Mouse (Mus musculus) heart, embryonic 13.5 days (tissue): ENCODE data around the gene Dmxl2. TPM values are rescaled to one million over a fixed set of nuclear protein-coding genes. Genes with fewer than 3 reads are reported as not detected.

Experiments
- ATAC-seq: fragments of 200-750 bp; cut with Nextera tagmentation; 2 replicates; pipeline ENCODE4 v1.8.0; 2017; ENCODE audit warnings: moderate TSS enrichment; ENCODE audit not compliant: insufficient number of reproducible peaks, low FRiP score, low TSS enrichment; ENCODE audit errors: extremely low read depth
- H3K27ac ChIP-seq: fragments of 300-500 bp; sonication (generic); replicated peaks from 2 replicates; pipeline ENCODE4 v1.5.1; 2015; ENCODE audit warnings: moderate library complexity, mild to moderate bottlenecking, inconsistent platforms
- H3K27me3 ChIP-seq: fragments of 300-500 bp; sonication (generic); replicated peaks from 2 replicates; pipeline ENCODE4 v1.6.1; 2015; ENCODE audit warnings: mild to moderate bottlenecking, inconsistent platforms
- H3K36me3 ChIP-seq: fragments of 300-500 bp; sonication (generic); 2 replicates; pipeline ENCODE4 v1.6.1; 2015; ENCODE audit warnings: mild to moderate bottlenecking, inconsistent platforms
- H3K4me1 ChIP-seq: fragments of 300-500 bp; sonication (generic); 2 replicates; pipeline ENCODE4 v1.6.1; 2015; ENCODE audit warnings: inconsistent platforms
- H3K4me2 ChIP-seq: fragments of 300-500 bp; sonication (generic); 2 replicates; pipeline ENCODE4 v1.6.1; 2015; ENCODE audit warnings: inconsistent platforms, mild to moderate bottlenecking, moderate library complexity
- H3K4me3 ChIP-seq: fragments of 300-500 bp; sonication (generic); 2 replicates; pipeline ENCODE4 v1.5.1; 2015; ENCODE audit warnings: moderate library complexity, mild to moderate bottlenecking, inconsistent platforms
- H3K9ac ChIP-seq: fragments of 300-500 bp; sonication (generic); 2 replicates; pipeline ENCODE4 v1.6.1; 2015; ENCODE audit warnings: inconsistent platforms, mild to moderate bottlenecking, moderate library complexity
- H3K9me3 ChIP-seq: fragments of 300-500 bp; sonication (generic); 2 replicates; pipeline ENCODE4 v1.6.1; 2016; ENCODE audit warnings: inconsistent platforms
- WGBS: fragments of 180-500 bp; shearing (Covaris S2); methylation state at CpG from one replicate; pipeline ENCODE4 v1.1.7; 2015; ENCODE audit warnings: mixed read lengths; 5-methylcytosine and 5-hydroxymethylcytosine counted together
- polyA plus RNA-seq: library from polyadenylated mRNA; unstranded; fragments of >200 nt; fragmentation: Nextera tagmentation; extraction: Ambion mirVana; gene quantifications from 2 replicates; pipeline ENCODE4 v1.2.1, GENCODE M21; 2015

The Dmxl2 gene
- polyA plus RNA-seq, 1 experiment from 2014 or later: 5.1 TPM

DNA sequence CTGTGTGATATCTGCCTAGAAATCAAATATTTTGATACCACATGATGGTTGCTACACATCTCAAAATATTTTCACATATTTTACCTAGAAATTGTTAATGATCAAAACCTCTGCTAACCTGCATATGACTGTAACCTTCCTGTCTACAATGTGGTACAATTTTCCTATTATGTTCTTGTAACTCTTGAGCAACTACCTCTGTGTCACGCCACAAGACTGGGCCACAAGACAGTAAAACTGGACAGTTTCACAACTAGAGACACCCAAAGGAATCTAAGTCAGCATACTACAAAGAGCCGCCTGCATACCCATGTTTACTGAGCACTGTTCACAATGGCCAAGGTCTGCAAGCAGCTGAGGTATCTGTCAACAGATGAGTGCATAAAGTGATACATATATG is 32.1 kb downstream of the Dmxl2 start:
- ATAC-seq: no peak
- no peak overlapping the region for H3K4me2 ChIP-seq
- H3K4me1 ChIP-seq: peaks cover 6% of the 10 kb centered on the region
- H3K9me3 ChIP-seq: no peaks in the 10 kb centered on the region
- no peak overlapping the region for H3K4me3 ChIP-seq
- H3K9ac ChIP-seq: no peak overlapping the region
- no peaks in the 10 kb centered on the region for H3K36me3 ChIP-seq
- H3K27ac ChIP-seq: no peak overlapping the region
- 87% methylated on average over 2 of the region's 2 CpGs for WGBS
- no peaks in the 10 kb centered on the region for H3K27me3 ChIP-seq

- no peak for ATAC-seq
- H3K9ac ChIP-seq: no peak overlapping the region
- WGBS: 71% methylated on average over 1 of the region's 1 CpGs
- H3K36me3 ChIP-seq: no peaks in the 10 kb centered on the region
- no peak overlapping the region for H3K4me2 ChIP-seq
- no peaks in the 10 kb centered on the region for H3K9me3 ChIP-seq
- H3K27ac ChIP-seq: no peak overlapping the region
- no peak overlapping the region for H3K4me3 ChIP-seq
- H3K4me1 ChIP-seq: no peaks in the 10 kb centered on the region
- no peaks in the 10 kb centered on the region for H3K27me3 ChIP-seq
Observed at GRCm38 (mm10) chr9:54467433-54467933, 33.9 kb downstream of the Dmxl2 start.

DNA sequence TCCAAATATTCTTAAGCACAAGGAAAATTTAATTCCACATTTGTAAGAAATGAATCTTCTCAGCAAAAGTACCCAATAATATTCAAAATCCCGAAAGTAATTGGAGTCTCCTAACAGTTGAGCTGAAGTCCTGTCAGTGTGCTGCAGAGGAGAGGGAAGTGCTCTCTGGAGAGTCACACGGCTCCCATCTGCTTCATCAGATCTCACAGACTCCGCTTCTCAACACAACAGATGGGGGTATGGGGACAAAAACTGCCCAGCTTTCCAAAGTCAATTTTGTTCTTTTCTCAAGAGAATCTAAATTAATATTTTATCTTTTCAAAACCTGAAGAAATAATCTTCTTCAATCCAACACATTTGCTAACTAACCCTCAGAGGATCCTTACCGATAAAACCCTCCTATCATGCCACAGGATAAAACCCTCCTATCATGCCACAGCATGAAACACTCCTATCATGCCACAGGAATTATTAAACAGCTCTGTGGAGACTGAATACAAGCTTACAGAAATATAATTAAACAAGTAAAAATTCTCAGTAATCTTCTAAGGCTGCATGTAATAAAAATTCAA is 37.9 kb downstream of the Dmxl2 start:
- ATAC-seq: no peak
- no peaks in the 10 kb centered on the region for H3K36me3 ChIP-seq

DNA sequence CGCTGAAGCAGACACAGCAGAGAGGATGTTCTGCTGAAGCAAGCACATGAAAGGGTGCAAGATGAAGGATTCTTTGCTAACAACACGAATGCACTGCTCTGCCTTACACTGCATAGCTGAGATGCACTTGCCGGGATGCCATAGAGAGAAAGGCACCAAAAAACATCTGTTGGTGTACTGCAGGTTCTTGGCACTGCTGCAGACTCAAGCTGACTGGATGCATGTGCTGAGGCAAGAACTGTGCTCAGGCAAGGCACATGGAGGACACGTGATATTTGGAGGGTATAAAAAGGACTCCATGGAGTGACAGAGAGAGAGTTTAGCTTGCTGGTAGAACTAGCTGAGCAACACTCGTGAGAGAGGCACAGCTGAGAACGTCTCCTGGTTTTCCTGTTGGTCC is 62.4 kb downstream of the Dmxl2 start:
- H3K27me3 ChIP-seq: no peaks in the 10 kb centered on the region
- ATAC-seq: no peak
- 73% methylated on average over 6 of the region's 6 CpGs for WGBS
- no peak overlapping the region for H3K4me2 ChIP-seq
- H3K27ac ChIP-seq: no peak overlapping the region
- no peaks in the 10 kb centered on the region for H3K4me1 ChIP-seq
- no peak overlapping the region for H3K9ac ChIP-seq
- H3K36me3 ChIP-seq: no peaks in the 10 kb centered on the region
- no peaks in the 10 kb centered on the region for H3K9me3 ChIP-seq
- H3K4me3 ChIP-seq: no peak overlapping the region

More for the DNA sequence above, 37.9 kb downstream of the Dmxl2 start:
- Histone ChIP-seq H3K4me1 (no peaks in the 10 kb centered on the region), H3K4me3 (no peak overlapping the region), H3K27ac (no peak overlapping the region), H3K9me3 (no peaks in the 10 kb centered on the region), H3K4me2 (no peak overlapping the region), H3K9ac (no peak overlapping the region), H3K27me3 (no peaks in the 10 kb centered on the region)
- WGBS: 72% methylated on average over 4 of the region's 4 CpGs

DNA sequence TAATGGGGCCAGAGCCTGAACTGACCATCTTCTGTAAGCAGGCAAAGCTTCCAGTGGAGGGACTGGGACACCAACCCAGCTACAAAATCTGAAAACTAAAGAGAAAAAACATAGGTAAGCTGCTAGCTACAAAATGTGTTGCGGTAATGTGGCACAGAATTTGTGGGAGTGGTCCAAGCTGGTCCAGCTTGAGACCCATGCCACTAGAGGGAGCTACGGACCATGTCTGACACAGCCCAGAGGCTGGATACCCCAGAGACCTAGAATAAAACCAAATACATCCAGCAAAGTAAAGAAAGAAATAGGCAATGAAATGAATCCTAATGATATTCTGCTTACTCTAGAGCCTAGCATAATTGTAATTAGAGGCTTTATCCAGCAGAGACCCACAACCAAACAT is 63.2 kb downstream of the Dmxl2 start:
- H3K36me3 ChIP-seq: no peaks in the 10 kb centered on the region
- H3K4me3 ChIP-seq: no peak overlapping the region
- no peak overlapping the region for H3K27ac ChIP-seq
- H3K4me1 ChIP-seq: no peaks in the 10 kb centered on the region
- H3K9me3 ChIP-seq: no peaks in the 10 kb centered on the region
- ATAC-seq: no peak
- no peak overlapping the region for H3K9ac ChIP-seq
- H3K27me3 ChIP-seq: no peaks in the 10 kb centered on the region
- WGBS: 23% methylated on average over 2 of the region's 2 CpGs
- H3K4me2 ChIP-seq: no peak overlapping the region

- Histone ChIP-seq H3K4me3 (no peak overlapping the region), H3K9ac (no peak overlapping the region), H3K27ac (no peak overlapping the region), H3K4me1 (no peaks in the 10 kb centered on the region), H3K9me3 (no peaks in the 10 kb centered on the region), H3K4me2 (no peak overlapping the region), H3K27me3 (no peaks in the 10 kb centered on the region), H3K36me3 (0 out of 2 replicates have a peak, but pooled peaks cover 2% of the 10 kb centered on the region)
- ATAC-seq: no peak
- 89% methylated on average over 2 of the region's 2 CpGs for WGBS
Observed at GRCm38 (mm10) chr9:54416238-54416637, 85.2 kb downstream of the Dmxl2 start.

- 90% methylated on average over 8 of the region's 8 CpGs for WGBS
Observed at GRCm38 (mm10) chr9:54356756-54357155, 144.7 kb downstream of the Dmxl2 start.

GRCm38 (mm10) chr9:54342026-54342425 is 159.4 kb downstream of the Dmxl2 start:
- 57% methylated on average over 7 of the region's 7 CpGs for WGBS
- Histone ChIP-seq H3K4me2 (no peak overlapping the region), H3K36me3 (no peaks in the 10 kb centered on the region), H3K27me3 (no peaks in the 10 kb centered on the region), H3K27ac (no peak overlapping the region), H3K4me3 (no peak overlapping the region), H3K9me3 (no peaks in the 10 kb centered on the region), H3K4me1 (no peaks in the 10 kb centered on the region), H3K9ac (no peak overlapping the region)
- no peak for ATAC-seq

More at GRCm38 (mm10) chr9:54356756-54357155, 144.7 kb downstream of the Dmxl2 start:
- Histone ChIP-seq H3K4me2 (no peak overlapping the region), H3K27ac (no peak overlapping the region), H3K4me1 (no peaks in the 10 kb centered on the region), H3K9ac (no peak overlapping the region), H3K9me3 (no peaks in the 10 kb centered on the region), H3K27me3 (no peaks in the 10 kb centered on the region), H3K4me3 (no peak overlapping the region), H3K36me3 (no peaks in the 10 kb centered on the region)
- no peak for ATAC-seq

- Histone ChIP-seq H3K27ac (no peak overlapping the region), H3K4me3 (no peak overlapping the region), H3K27me3 (no peaks in the 10 kb centered on the region), H3K36me3 (no peaks in the 10 kb centered on the region), H3K4me1 (no peaks in the 10 kb centered on the region), H3K9ac (no peak overlapping the region), H3K4me2 (no peak overlapping the region), H3K9me3 (no peaks in the 10 kb centered on the region)
- 39% methylated on average over 6 of the region's 6 CpGs for WGBS
- no peak for ATAC-seq
Observed at GRCm38 (mm10) chr9:54336532-54337144, 164.8 kb downstream of the Dmxl2 start.

- H3K27ac ChIP-seq: no peak overlapping the region
- H3K9ac ChIP-seq: no peak overlapping the region
- no peaks in the 10 kb centered on the region for H3K9me3 ChIP-seq
- H3K27me3 ChIP-seq: no peaks in the 10 kb centered on the region
- H3K36me3 ChIP-seq: no peaks in the 10 kb centered on the region
- no peaks in the 10 kb centered on the region for H3K4me1 ChIP-seq
- no peak overlapping the region for H3K4me2 ChIP-seq
- no peak for ATAC-seq
- H3K4me3 ChIP-seq: no peak overlapping the region
- WGBS: 75% methylated on average over 12 of the region's 12 CpGs
Observed at GRCm38 (mm10) chr9:54335582-54335981, 165.8 kb downstream of the Dmxl2 start.

DNA sequence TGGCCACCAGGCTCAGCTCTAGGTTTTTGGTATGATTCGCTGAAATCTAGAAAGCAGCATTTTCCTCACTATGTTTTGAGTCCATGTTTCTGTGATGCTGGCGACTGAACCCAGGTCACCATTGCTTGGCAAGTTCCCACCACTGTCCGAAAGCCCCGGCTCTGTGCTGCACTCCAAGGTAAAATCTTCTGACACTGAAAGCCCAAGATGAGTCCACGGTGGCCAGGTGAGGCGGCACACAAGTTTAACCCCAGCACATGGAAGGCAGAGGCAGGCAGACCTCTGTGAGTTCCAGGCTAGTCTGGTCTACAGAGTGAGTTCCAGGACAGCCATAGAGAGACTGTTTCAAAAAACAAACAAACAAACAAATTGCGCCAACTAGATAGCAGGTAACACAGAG is 172.2 kb downstream of the Dmxl2 start:
- H3K27me3 ChIP-seq: no peaks in the 10 kb centered on the region; the same call in 1 of the 2 replicates
- no peak overlapping the region for H3K27ac ChIP-seq
- H3K4me2 ChIP-seq: no peak overlapping the region
- no peaks in the 10 kb centered on the region for H3K4me1 ChIP-seq
- H3K9ac ChIP-seq: no peak overlapping the region
- no peak for ATAC-seq
- 83% methylated on average over 7 of the region's 7 CpGs for WGBS
- H3K4me3 ChIP-seq: no peak overlapping the region
- H3K9me3 ChIP-seq: no peaks in the 10 kb centered on the region
- H3K36me3 ChIP-seq: no peaks in the 10 kb centered on the region

DNA sequence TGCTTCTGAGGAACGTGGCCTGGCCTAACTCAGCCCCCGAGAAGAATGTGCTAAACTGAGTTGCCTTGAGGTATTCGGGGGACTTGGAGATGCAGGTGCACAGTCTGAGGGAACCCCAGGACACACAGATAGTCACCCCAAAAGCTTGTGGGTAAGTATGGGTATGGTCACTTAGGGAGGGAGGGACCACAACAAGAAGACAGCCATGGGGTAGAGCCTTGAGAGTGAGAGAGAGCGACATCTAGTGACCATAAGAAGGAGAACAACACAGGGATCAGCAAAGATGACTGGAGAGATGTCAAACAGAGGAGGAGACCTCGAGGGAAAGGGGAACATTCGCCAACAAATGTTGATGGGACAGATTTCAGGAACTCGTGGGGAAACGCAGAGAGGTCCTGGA is 178.0 kb downstream of the Dmxl2 start:
- no peaks in the 10 kb centered on the region for H3K36me3 ChIP-seq
- H3K4me2 ChIP-seq: no peak overlapping the region
- 31% methylated on average over 8 of the region's 8 CpGs for WGBS
- no peak overlapping the region for H3K4me3 ChIP-seq
- no peak overlapping the region for H3K9ac ChIP-seq
- no peaks in the 10 kb centered on the region for H3K4me1 ChIP-seq
- no peak overlapping the region for H3K27ac ChIP-seq
- H3K9me3 ChIP-seq: no peaks in the 10 kb centered on the region
- no peak for ATAC-seq
- H3K27me3 ChIP-seq: no peaks in the 10 kb centered on the region; the same call in 1 of the 2 replicates
